Mouse (Mus musculus) midbrain, embryonic 14.5 days (tissue): Measurements from ENCODE around the gene Dgat2. TPM values are rescaled to one million over a fixed set of nuclear protein-coding genes. Genes with fewer than 3 reads are reported as not detected.

Experiments
- ATAC-seq: fragments of 200-750 bp; cut with Nextera tagmentation; 2 replicates; pipeline ENCODE4 v1.8.0; 2017; ENCODE audit warnings: moderate number of reproducible peaks, moderate library complexity; ENCODE audit not compliant: low FRiP score, low TSS enrichment
- DNase-seq: peaks from one replicate; pipeline ENCODE4 v3.0.0-alpha.2; 2015
- H3K27ac ChIP-seq: fragments of 300-500 bp; sonication (generic); replicated peaks from 2 replicates; pipeline ENCODE4 v1.5.1; 2014; ENCODE audit warnings: mild to moderate bottlenecking, low read depth, low read length, moderate library complexity
- H3K27me3 ChIP-seq: fragments of 300-500 bp; sonication (generic); 2 replicates; pipeline ENCODE4 v1.6.1; 2014; ENCODE audit warnings: low read length, control low read depth, mixed read lengths; ENCODE audit not compliant: control insufficient read depth, insufficient read depth
- H3K36me3 ChIP-seq: fragments of 300-500 bp; sonication (generic); 2 replicates; pipeline ENCODE4 v1.6.1; 2014; ENCODE audit warnings: low read length, control low read depth; ENCODE audit not compliant: control insufficient read depth, insufficient read depth
- H3K4me1 ChIP-seq: fragments of 300-500 bp; sonication (generic); 2 replicates; pipeline ENCODE4 v1.6.1; 2014; ENCODE audit warnings: mild to moderate bottlenecking, antibody characterized with exemption, low read length, control low read depth; ENCODE audit not compliant: control insufficient read depth, insufficient read depth
- H3K4me2 ChIP-seq: fragments of 300-500 bp; sonication (generic); 2 replicates; pipeline ENCODE4 v1.6.1; 2014; ENCODE audit warnings: mild to moderate bottlenecking, low read length, moderate library complexity
- H3K4me3 ChIP-seq: fragments of 300-500 bp; sonication (generic); replicated peaks from 2 replicates; pipeline ENCODE4 v1.5.1; 2014; ENCODE audit warnings: low read depth, low read length
- H3K9ac ChIP-seq: fragments of 300-500 bp; sonication (generic); replicated peaks from 2 replicates; pipeline ENCODE4 v1.6.1; 2014; ENCODE audit warnings: mild to moderate bottlenecking, low read length, moderate library complexity
- H3K9me3 ChIP-seq: fragments of 300-500 bp; sonication (generic); 2 replicates; pipeline ENCODE4 v1.6.1; 2016; ENCODE audit warnings: low read length, control low read depth, mixed read lengths; ENCODE audit not compliant: control insufficient read depth
- WGBS: fragments of 180-500 bp; shearing (Covaris S2); extraction: QIAGEN DNeasy Blood & Tissue Kit; methylation state at CpG from one replicate; pipeline ENCODE4 v1.1.7; 2014; 5-methylcytosine and 5-hydroxymethylcytosine counted together
- polyA plus RNA-seq: library from polyadenylated mRNA; unstranded; fragments of >200 nt; fragmentation: Nextera tagmentation; extraction: Ambion mirVana; gene quantifications from 2 replicates; pipeline ENCODE4 v1.2.1, GENCODE M21; 2014

Dgat2 gene
- polyA plus RNA-seq, 1 experiment from 2014 or later = 15.1 TPM

- no peak overlapping the region for H3K4me3 ChIP-seq
- 91% methylated on average over 3 of the region's 3 CpGs for WGBS
- DNase-seq = no peak
- H3K9ac ChIP-seq = no peak overlapping the region
- no peaks in the 10 kb centered on the region for H3K9me3 ChIP-seq
- H3K4me2 ChIP-seq = no peak overlapping the region
- no peaks in the 10 kb centered on the region for H3K36me3 ChIP-seq
- H3K27me3 ChIP-seq = peaks cover 15% of the 10 kb centered on the region; the same call in 1 of the 2 replicates
- peaks cover 6% of the 10 kb centered on the region; the same call in 1 of the 2 replicates for H3K4me1 ChIP-seq
- no peak for ATAC-seq
- H3K27ac ChIP-seq = no peak overlapping the region
Observed at GRCm38 (mm10) chr7:99185405-99185804, 2.9 kb upstream of the Dgat2 start.

DNA sequence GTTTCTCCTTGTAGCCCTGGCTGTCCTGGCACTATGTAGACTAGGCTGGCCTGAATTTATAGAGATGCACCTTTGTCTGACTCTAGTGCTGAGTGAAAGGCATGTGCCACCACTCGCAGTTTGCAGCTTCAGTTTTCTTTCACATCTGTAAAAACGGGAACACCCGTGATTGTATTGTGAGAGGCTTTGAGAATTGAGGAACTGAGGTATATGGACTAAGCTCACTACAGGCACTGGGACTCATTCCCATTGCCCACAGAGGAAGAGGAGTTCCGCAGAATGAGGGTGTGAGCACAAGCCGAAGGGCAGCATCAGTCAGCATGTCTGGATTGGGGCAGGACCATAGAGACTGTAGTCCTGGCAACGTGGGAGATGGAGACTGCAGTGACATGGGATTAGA is 1.2 kb upstream of the Dgat2 start:
- H3K27ac ChIP-seq = no peak overlapping the region
- H3K9ac ChIP-seq = no peak overlapping the region
- H3K27me3 ChIP-seq = peaks cover 15% of the 10 kb centered on the region; the same call in 1 of the 2 replicates
- H3K36me3 ChIP-seq = no peaks in the 10 kb centered on the region
- no peaks in the 10 kb centered on the region for H3K9me3 ChIP-seq
- ATAC-seq = no peak
- 68% methylated on average over 6 of the region's 6 CpGs for WGBS
- DNase-seq = no peak
- H3K4me3 ChIP-seq = no peak overlapping the region
- H3K4me1 ChIP-seq = peaks cover 6% of the 10 kb centered on the region; the same call in 1 of the 2 replicates
- H3K4me2 ChIP-seq = peak overlapping the region; percentile 96; the same call in 1 of the 2 replicates

DNA sequence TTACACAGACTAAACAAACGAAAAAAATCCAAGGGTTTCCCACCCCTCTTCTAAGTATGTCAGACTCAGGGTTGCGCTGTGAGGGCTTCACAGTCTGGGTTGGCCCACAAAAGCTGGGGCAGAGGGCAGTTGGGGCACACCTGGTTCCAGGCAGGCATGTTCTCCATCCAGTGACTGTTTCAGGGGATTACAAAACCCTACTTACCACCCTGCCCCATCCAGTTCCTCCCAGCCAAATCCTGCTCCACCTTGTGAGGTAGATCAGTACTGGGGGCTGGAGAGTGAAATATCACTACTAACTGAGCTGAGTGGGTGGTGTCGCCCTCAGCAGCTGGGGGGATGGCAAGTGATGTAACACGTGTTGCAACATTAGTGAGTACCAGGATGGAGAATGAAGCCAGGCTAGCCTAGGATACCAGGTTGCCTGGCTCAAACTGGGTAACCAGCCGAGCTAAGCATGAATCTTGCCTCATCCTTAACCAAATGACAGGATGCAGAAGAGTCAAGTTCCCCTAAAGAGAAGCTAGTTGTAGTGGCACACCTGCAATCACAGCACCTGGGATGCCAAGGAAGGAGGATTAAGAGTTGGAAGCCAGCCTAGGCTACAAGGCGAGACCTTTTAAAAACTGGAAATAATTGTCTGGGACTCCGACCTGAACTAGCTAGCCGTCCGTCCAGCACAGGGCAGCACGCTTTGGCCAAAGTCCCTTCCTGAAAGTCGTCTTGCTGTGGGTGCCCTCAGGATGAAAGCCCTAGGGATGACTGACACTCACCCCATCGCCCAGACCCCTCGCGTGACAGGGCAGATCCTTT is 694 bp downstream of the Dgat2 start:
- DNase-seq (no peak), ATAC-seq (no peak; the same call in 1 of the 2 replicates)
- Histone ChIP-seq H3K4me1 (peaks cover 6% of the 10 kb centered on the region; the same call in 1 of the 2 replicates), H3K27ac (peak overlapping the region; percentile 83), H3K4me3 (peak overlapping the region; percentile 73), H3K4me2 (peak overlapping the region; percentile 96), H3K9ac (peak overlapping the region; percentile 86), H3K36me3 (no peaks in the 10 kb centered on the region), H3K9me3 (no peaks in the 10 kb centered on the region), H3K27me3 (peaks cover 15% of the 10 kb centered on the region; the same call in 1 of the 2 replicates)
- 21% methylated on average over 14 of the region's 14 CpGs for WGBS

DNA sequence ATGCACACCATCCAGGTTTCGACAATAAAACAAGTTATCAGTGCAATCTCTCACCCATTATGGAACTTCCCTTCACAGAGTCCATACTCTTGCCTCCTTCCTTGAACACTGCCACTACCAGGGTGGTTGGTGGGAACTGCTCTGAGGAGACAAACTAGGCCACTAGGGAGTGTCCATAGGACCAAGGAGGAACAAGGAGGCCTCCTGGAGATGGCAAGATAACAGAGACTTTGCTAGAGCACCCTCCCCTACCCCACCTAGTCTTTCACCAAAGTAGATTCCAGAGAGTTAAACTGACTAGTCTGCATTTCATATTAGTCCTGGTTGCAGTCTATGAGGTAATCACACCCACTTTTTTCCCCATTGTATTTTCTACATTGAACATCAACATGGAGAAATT is 2.4 kb downstream of the Dgat2 start:
- Histone ChIP-seq H3K36me3 (no peaks in the 10 kb centered on the region), H3K9ac (no peak overlapping the region), H3K9me3 (no peaks in the 10 kb centered on the region), H3K4me2 (no peak overlapping the region), H3K27ac (no peak overlapping the region), H3K4me1 (peaks cover 6% of the 10 kb centered on the region; the same call in 1 of the 2 replicates), H3K4me3 (no peak overlapping the region), H3K27me3 (peaks cover 15% of the 10 kb centered on the region; the same call in 1 of the 2 replicates)
- 91% methylated on average over 1 of the region's 1 CpGs for WGBS
- DNase-seq (no peak), ATAC-seq (no peak)

GRCm38 (mm10) chr7:99179271-99179670 is 3.2 kb downstream of the Dgat2 start:
- Histone ChIP-seq H3K9ac (no peak overlapping the region), H3K4me1 (peaks cover 6% of the 10 kb centered on the region; the same call in 1 of the 2 replicates), H3K4me3 (no peak overlapping the region), H3K9me3 (no peaks in the 10 kb centered on the region), H3K27me3 (peaks cover 15% of the 10 kb centered on the region; the same call in 1 of the 2 replicates), H3K4me2 (no peak overlapping the region), H3K27ac (no peak overlapping the region), H3K36me3 (no peaks in the 10 kb centered on the region)
- ATAC-seq (no peak), DNase-seq (no peak)
- 87% methylated on average over 9 of the region's 9 CpGs for WGBS

- peaks cover 9% of the 10 kb centered on the region; the same call in 1 of the 2 replicates for H3K27me3 ChIP-seq
- no peak overlapping the region for H3K4me3 ChIP-seq
- WGBS = 58% methylated on average over 5 of the region's 5 CpGs
- peaks cover 6% of the 10 kb centered on the region; the same call in 1 of the 2 replicates for H3K4me1 ChIP-seq
- no peaks in the 10 kb centered on the region for H3K9me3 ChIP-seq
- H3K36me3 ChIP-seq = no peaks in the 10 kb centered on the region
- DNase-seq = no peak
- no peak for ATAC-seq
- no peak overlapping the region for H3K27ac ChIP-seq
- H3K4me2 ChIP-seq = no peak overlapping the region
- no peak overlapping the region for H3K9ac ChIP-seq
Observed at GRCm38 (mm10) chr7:99177386-99177785, 5.1 kb downstream of the Dgat2 start.

GRCm38 (mm10) chr7:99175666-99176065 is 6.9 kb downstream of the Dgat2 start:
- H3K27me3 ChIP-seq = no peaks in the 10 kb centered on the region
- H3K4me2 ChIP-seq = no peak overlapping the region
- H3K9me3 ChIP-seq = no peaks in the 10 kb centered on the region
- H3K27ac ChIP-seq = no peak overlapping the region
- no peak overlapping the region for H3K4me3 ChIP-seq
- ATAC-seq (no peak), DNase-seq (no peak)
- no peak overlapping the region for H3K9ac ChIP-seq
- no peaks in the 10 kb centered on the region for H3K36me3 ChIP-seq
- WGBS = 92% methylated on average over 9 of the region's 9 CpGs
- H3K4me1 ChIP-seq = no peaks in the 10 kb centered on the region

GRCm38 (mm10) chr7:99175118-99175517 is 7.4 kb downstream of the Dgat2 start:
- Histone ChIP-seq H3K36me3 (no peaks in the 10 kb centered on the region), H3K4me3 (no peak overlapping the region), H3K27ac (no peak overlapping the region), H3K27me3 (no peaks in the 10 kb centered on the region), H3K4me2 (no peak overlapping the region), H3K9ac (no peak overlapping the region), H3K4me1 (no peaks in the 10 kb centered on the region), H3K9me3 (no peaks in the 10 kb centered on the region)
- WGBS = 88% methylated on average over 11 of the region's 11 CpGs
- DNase-seq (no peak), ATAC-seq (no peak)

GRCm38 (mm10) chr7:99174006-99174405 is 8.5 kb downstream of the Dgat2 start:
- Histone ChIP-seq H3K27ac (no peak overlapping the region), H3K4me2 (no peak overlapping the region), H3K9ac (no peak overlapping the region), H3K4me1 (no peaks in the 10 kb centered on the region), H3K36me3 (no peaks in the 10 kb centered on the region), H3K27me3 (no peaks in the 10 kb centered on the region), H3K4me3 (no peak overlapping the region), H3K9me3 (no peaks in the 10 kb centered on the region)
- ATAC-seq (no peak), DNase-seq (no peak)
- WGBS = 77% methylated on average over 4 of the region's 4 CpGs
